Mouse (Mus musculus) fibroblast of lung, adult 2 months (primary cell): ENCODE measurements around the gene H2-M10.3.
"Not testable (repeated sequence)": the region's sequence is repeated elsewhere in the genome, so short reads cannot be mapped to it uniquely, and the experiment has no call there.

ENCODE experiments used
- DNase-seq: peaks from one replicate; pipeline ENCODE4 v3.0.0-alpha.2; 2011; ENCODE audit warnings: low read depth

Gene H2-M10.3

GRCm38 (mm10) chr17:36368317-36368716, at the start of gene H2-M10.3:
Gene H2-M10.3 (minus strand): TSS chr17:36368417.
- DNase-seq = not testable (repeated sequence)

GRCm38 (mm10) chr17:36417416-36417815, 49.2 kb upstream of the H2-M10.3 start:
- no peak for DNase-seq

GRCm38 (mm10) chr17:36415407-36415806, 47.2 kb upstream of the H2-M10.3 start:
- no peak for DNase-seq

GRCm38 (mm10) chr17:36414361-36414760, 46.1 kb upstream of the H2-M10.3 start:
- no peak for DNase-seq

- no peak for DNase-seq
Observed at GRCm38 (mm10) chr17:36389907-36390306, 21.7 kb upstream of the H2-M10.3 start.

- not testable (repeated sequence) for DNase-seq
Observed at GRCm38 (mm10) chr17:36362404-36362803, 5.8 kb downstream of the H2-M10.3 start.

GRCm38 (mm10) chr17:36357512-36357911, 10.7 kb downstream of the H2-M10.3 start:
- not testable (repeated sequence) for DNase-seq

- DNase-seq = no peak
Observed at GRCm38 (mm10) chr17:36355763-36356162, 12.5 kb downstream of the H2-M10.3 start.

- peak; percentile 13 for DNase-seq
Observed at GRCm38 (mm10) chr17:36355343-36355742, 12.9 kb downstream of the H2-M10.3 start.

- no peak for DNase-seq
Observed at GRCm38 (mm10) chr17:36326055-36326454, 42.2 kb downstream of the H2-M10.3 start, which contains the start of gene H2-M10.1. Gene H2-M10.1 (minus strand): TSS chr17:36326155.

GRCm38 (mm10) chr17:36315689-36316253, 52.4 kb downstream of the H2-M10.3 start:
- no peak for DNase-seq

- no peak for DNase-seq
Observed at GRCm38 (mm10) chr17:36315041-36315688, 53.1 kb downstream of the H2-M10.3 start.
